Mouse (Mus musculus): ENCODE results near the gene Trp63. TPM values are rescaled to one million over a fixed set of nuclear protein-coding genes. Genes with fewer than 3 reads are reported as not detected.

The Trp63 gene
- 0.20 TPM for polyA plus RNA-seq (2014; fragmentation: Illumina TruSeq; extraction: RNeasy Lipid Tissue Mini Kit (QIAGEN cat#74804); ENCODE audit: insufficient read depth, low read depth, low replicate concordance)

GRCm38 (mm10) chr16:25683531-25684248 lies at the start of gene Trp63:
TSS of gene Trp63 (plus strand) at chr16:25683763.

